Mouse (Mus musculus): ENCODE results near the gene Fam149a. TPM values are rescaled to one million over a fixed set of nuclear protein-coding genes. Genes with fewer than 3 reads are reported as not detected.

Gene Fam149a
- polyA plus RNA-seq, 1 experiment from 2014 or later = 1.8 TPM

GRCm38 (mm10) chr8:45291790-45292189 is 90.3 kb downstream of the Fam149a start:
- ATAC-seq (ENCODE audit: low read depth) = no peak
- WGBS (ENCODE audit: insufficient replicate concordance) = 73% methylated on average over 2 of the region's 2 CpGs
- H3K9me3 ChIP-seq (replicated peaks; ENCODE audit: control insufficient read depth, low read length) = no peaks in the 10 kb centered on the region
- H3K27me3 ChIP-seq (ENCODE audit: control insufficient read depth, insufficient read depth, low read depth, low read length) = no peaks in the 10 kb centered on the region
- H3K9ac ChIP-seq (ENCODE audit: low read depth, low read length) = no peak overlapping the region
- H3K36me3 ChIP-seq (ENCODE audit: control insufficient read depth, insufficient read depth) = no peaks in the 10 kb centered on the region
- no peak overlapping the region for H3K4me3 ChIP-seq (ENCODE audit: low read depth, low read length)
- H3K4me1 ChIP-seq (ENCODE audit: control insufficient read depth, low read depth, low read length) = no peaks in the 10 kb centered on the region; the same call in none of the 2 replicates
- H3K4me2 ChIP-seq (ENCODE audit: low read depth, low read length) = no peak overlapping the region
- H3K27ac ChIP-seq (ENCODE audit: low read length) = no peak overlapping the region

Other genes with a start within 250 kb of the Fam149a start
- gene F11, start 120.3 kb downstream of the Fam149a start, polyA plus RNA-seq (2015; fragmentation: Nextera tagmentation; extraction: Ambion mirVana) = 51.0 and 56.3 TPM in 2 replicates
- 13.9 and 18.1 TPM in 2 replicates for gene Klkb1, start 87.4 kb downstream of the Fam149a start, polyA plus RNA-seq (2015; fragmentation: Nextera tagmentation; extraction: Ambion mirVana)
- gene Gm45753, start 73.8 kb downstream of the Fam149a start, polyA plus RNA-seq (2015; fragmentation: Nextera tagmentation; extraction: Ambion mirVana) = 21.6 and 26.5 TPM in 2 replicates
- 6.4 and 6.5 TPM in 2 replicates for gene Cyp4v3, start 49.1 kb downstream of the Fam149a start, polyA plus RNA-seq (2015; fragmentation: Nextera tagmentation; extraction: Ambion mirVana)
- 0.92 and 1.0 TPM in 2 replicates for gene Tlr3, start 28.8 kb upstream of the Fam149a start, polyA plus RNA-seq (2015; fragmentation: Nextera tagmentation; extraction: Ambion mirVana)
- gene Sorbs2, start 125.5 kb upstream of the Fam149a start, polyA plus RNA-seq (2015; fragmentation: Nextera tagmentation; extraction: Ambion mirVana) = 12.7 and 13.7 TPM in 2 replicates

Measured in liver, embryonic 16.5 days (tissue).